Mouse (Mus musculus) liver, embryonic 14.5 days (tissue): ENCODE results near the gene Il34. TPM values are rescaled to one million over a fixed set of nuclear protein-coding genes. Genes with fewer than 3 reads are reported as not detected.

ENCODE experiments used
- ATAC-seq: fragments of 200-750 bp; cut with Nextera tagmentation; 2 replicates; pipeline ENCODE4 v1.8.0; 2017; ENCODE audit warnings: moderate number of reproducible peaks, mild to moderate bottlenecking, moderate library complexity; ENCODE audit not compliant: insufficient read depth
- DNase-seq, 3 experiments: peaks; one replicate each; pipeline ENCODE4 v3.0.0-alpha.2; 2012 to 2013; ENCODE audit warnings: low read depth in 3 of 3, low spot score in 3 of 3
- H3K27ac ChIP-seq: fragments of 300-500 bp; sonication (generic); 2 replicates; pipeline ENCODE4 v1.5.1; 2014; ENCODE audit warnings: moderate library complexity, mild to moderate bottlenecking, control low read depth, inconsistent platforms
- H3K27me3 ChIP-seq: fragments of 300-500 bp; sonication (generic); 2 replicates; pipeline ENCODE4 v1.6.1; 2014; ENCODE audit warnings: mild to moderate bottlenecking, low read length, moderate library complexity; ENCODE audit not compliant: control insufficient read depth, insufficient read depth
- H3K36me3 ChIP-seq: fragments of 300-500 bp; sonication (generic); replicated peaks from 2 replicates; pipeline ENCODE4 v1.6.1; 2014; ENCODE audit warnings: low read depth; ENCODE audit not compliant: control insufficient read depth, insufficient read depth
- H3K4me1 ChIP-seq, 2 experiments: fragments of 200-500 bp in 1 of 2; fragments of 300-500 bp in 1 of 2; sonication (generic) in 1 of 2; replicated peaks; 2 replicates each; pipeline ENCODE4 v1.6.1; 2012 to 2014; ENCODE audit warnings: antibody characterized with exemption in 1 of 2, inconsistent platforms in 1 of 2, low read length in 1 of 2; ENCODE audit not compliant: control insufficient read depth in 2 of 2, insufficient read depth in 2 of 2
- H3K4me2 ChIP-seq: fragments of 300-500 bp; sonication (generic); 2 replicates; pipeline ENCODE4 v1.6.1; 2014; ENCODE audit warnings: low read depth, mild to moderate bottlenecking, control low read depth, moderate library complexity
- H3K4me3 ChIP-seq, 2 experiments: fragments of 200-500 bp in 1 of 2; fragments of 300-500 bp in 1 of 2; sonication (generic) in 1 of 2; 2 replicates each; pipeline ENCODE4 v1.5.1; 2012 to 2014; ENCODE audit warnings: low read depth in 2 of 2, low read length in 2 of 2, mild to moderate bottlenecking in 2 of 2, control low read depth in 1 of 2, inconsistent platforms in 1 of 2, moderate library complexity in 1 of 2; ENCODE audit not compliant: insufficient read depth in 1 of 2
- H3K9ac ChIP-seq: fragments of 300-500 bp; sonication (generic); replicated peaks from 2 replicates; pipeline ENCODE4 v1.6.1; 2014; ENCODE audit warnings: mild to moderate bottlenecking, control low read depth, moderate library complexity
- H3K9me3 ChIP-seq: fragments of 300-500 bp; sonication (generic); 2 replicates; pipeline ENCODE4 v1.6.1; 2016; ENCODE audit warnings: low read length, mixed read lengths; ENCODE audit not compliant: control insufficient read depth
- CTCF ChIP-seq: IDR thresholded peaks from 2 replicates; pipeline ENCODE4 v1.5.1; 2016; ENCODE audit warnings: antibody characterized with exemption, low read depth, control low read depth
- EP300 ChIP-seq: IDR thresholded peaks from 2 replicates; pipeline ENCODE4 v1.6.1; 2016; ENCODE audit warnings: antibody characterized with exemption, low read depth
- WGBS: fragments of 180-500 bp; shearing (Covaris S2); extraction: QIAGEN DNeasy Blood & Tissue Kit; methylation state at CpG from one replicate; pipeline ENCODE4 v1.1.7; 2014; ENCODE audit not compliant: insufficient replicate concordance; 5-methylcytosine and 5-hydroxymethylcytosine counted together
- polyA plus RNA-seq, 2 experiments: library from polyadenylated mRNA; depleted of rRNA in 1 of 2; stranded (reverse) in 1 of 2; unstranded in 1 of 2; fragments of >200 nt; fragmentation: Nextera tagmentation in 1 of 2; extraction: Ambion mirVana in 1 of 2; gene quantifications; 2 replicates each; pipeline versions ENCODE4 v1.2.1 to v1.2.3; 2012 to 2014

Gene Il34
- polyA plus RNA-seq, 2 experiments, result not detected

DNA sequence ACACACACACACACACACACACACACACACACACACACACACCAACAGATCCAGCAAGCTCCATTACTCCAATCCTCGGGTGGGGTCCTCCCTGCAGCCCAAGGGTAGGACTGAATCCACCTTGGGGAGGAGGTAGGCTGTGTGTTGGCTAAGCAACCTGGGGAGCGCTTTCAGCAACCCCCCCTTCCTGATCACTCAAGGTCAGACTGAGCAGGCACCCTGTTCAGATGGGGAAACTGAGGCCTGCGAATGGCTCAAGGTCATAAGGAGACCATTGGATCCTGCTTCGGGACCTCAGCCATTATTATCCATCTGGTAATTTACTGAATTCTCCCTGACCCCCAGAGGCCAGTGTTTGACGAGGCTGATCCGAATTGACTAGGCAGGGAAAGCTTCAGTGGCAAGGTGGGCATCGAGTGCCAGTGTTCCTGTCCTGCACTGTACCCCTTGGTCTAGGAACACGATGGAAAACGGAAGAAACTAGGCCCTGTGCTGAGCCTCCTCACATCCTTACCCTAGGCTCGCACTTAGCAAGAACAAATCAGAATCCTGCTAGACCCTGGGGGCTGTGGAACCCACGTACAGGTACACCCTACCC, 83.2 kb downstream of the Il34 start:
- ATAC-seq, result no peak
- 53% methylated on average over 11 of the region's 11 CpGs for WGBS
- no peak overlapping the region for H3K27ac ChIP-seq
- H3K9ac ChIP-seq, result no peak overlapping the region
- no peak for TF ChIP-seq EP300
- no peak for TF ChIP-seq CTCF
- peaks cover 0 to 6% of the 10 kb centered on the region in 2 experiments; a peak in 2 of 4 replicates for H3K4me1 ChIP-seq
- H3K4me2 ChIP-seq, result peak overlapping the region; percentile 58
- H3K9me3 ChIP-seq, result no peaks in the 10 kb centered on the region
- peak overlapping the region in 1 of 2 experiments; percentile 58; a peak in 2 of 4 replicates for H3K4me3 ChIP-seq
- peaks cover 28% of the 10 kb centered on the region for H3K27me3 ChIP-seq
- DNase-seq, result no peak
- H3K36me3 ChIP-seq, result no peaks in the 10 kb centered on the region

DNA sequence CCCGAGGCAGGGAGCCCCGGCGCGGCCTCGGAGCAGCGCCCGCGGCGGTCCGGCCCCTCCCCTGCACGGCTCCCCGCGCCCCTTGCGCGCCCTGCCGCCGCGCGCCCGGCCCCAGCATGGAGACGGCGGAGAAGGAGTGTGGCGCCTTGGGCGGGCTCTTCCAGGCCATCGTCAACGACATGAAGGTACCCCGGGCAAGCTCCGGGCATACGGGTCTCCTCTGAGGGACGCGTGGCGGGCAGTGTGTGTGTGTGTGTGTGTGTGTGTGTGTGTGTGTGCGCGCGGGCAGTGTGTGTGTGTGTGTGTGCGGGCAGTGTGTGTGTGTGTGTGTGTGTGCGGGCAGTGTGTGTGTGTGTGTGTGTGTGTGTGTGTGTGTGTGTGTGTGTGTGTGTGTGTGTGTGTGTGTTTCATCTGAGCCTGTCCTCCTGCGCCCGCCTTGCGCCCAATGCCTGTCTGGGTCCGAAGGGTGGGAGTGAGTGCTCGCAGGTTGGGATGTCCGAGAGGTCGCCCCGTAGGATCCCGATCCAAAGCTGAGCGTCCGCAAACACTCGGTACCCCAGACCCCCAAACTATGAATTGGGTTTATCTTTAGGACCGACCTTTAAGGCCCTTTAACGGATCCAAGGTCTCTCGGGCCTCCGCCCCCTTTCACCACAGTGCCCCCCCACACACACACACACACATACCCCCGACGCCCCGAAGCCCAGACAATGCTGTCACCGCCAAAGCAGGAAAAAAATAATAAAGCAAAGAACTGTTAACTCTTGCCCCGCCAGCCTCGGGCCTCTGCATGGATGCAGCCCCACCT, 83.9 kb downstream of the Il34 start:
- no peaks in the 10 kb centered on the region for H3K9me3 ChIP-seq
- H3K27ac ChIP-seq, result no peak overlapping the region
- WGBS, result 2% methylated on average over 58 of the region's 59 CpGs
- ATAC-seq (peak; percentile 23; the same call in 1 of the 2 replicates), DNase-seq (no peak)
- H3K36me3 ChIP-seq, result no peaks in the 10 kb centered on the region
- H3K4me2 ChIP-seq, result peak overlapping the region; percentile 58
- peaks cover 28% of the 10 kb centered on the region for H3K27me3 ChIP-seq
- peak overlapping the region; percentile 55 to 58 for H3K4me3 ChIP-seq
- no peak for TF ChIP-seq CTCF
- TF ChIP-seq EP300, result no peak
- peaks cover 0 to 6% of the 10 kb centered on the region in 2 experiments; a peak in 2 of 4 replicates for H3K4me1 ChIP-seq
- no peak overlapping the region for H3K9ac ChIP-seq

GRCm38 (mm10) chr8:110720685-110721598, 84.8 kb downstream of the Il34 start, which contains the start of gene Mtss1l:
Mtss1l (plus strand) TSS chr8:110721476.
- no peak within 1 kb of the TSS for H3K9ac ChIP-seq
- peak within 1 kb of the TSS; percentile 55 to 58 for H3K4me3 ChIP-seq
- H3K4me2 ChIP-seq, result peak within 1 kb of the TSS; percentile 58
- DNase-seq (no peak), ATAC-seq (peak; percentile 46)
- no peaks in the 10 kb centered on the region for H3K36me3 ChIP-seq
- peaks cover 28% of the 10 kb centered on the region for H3K27me3 ChIP-seq
- 6% methylated on average over 74 of the region's 75 CpGs for WGBS
- no peaks in the 10 kb centered on the region for H3K9me3 ChIP-seq
- H3K4me1 ChIP-seq, result peaks cover 0 to 6% of the 10 kb centered on the region in 2 experiments; a peak in 2 of 4 replicates
- TF ChIP-seq CTCF (no peak), EP300 (no peak)
- H3K27ac ChIP-seq, result no peak within 1 kb of the TSS

DNA sequence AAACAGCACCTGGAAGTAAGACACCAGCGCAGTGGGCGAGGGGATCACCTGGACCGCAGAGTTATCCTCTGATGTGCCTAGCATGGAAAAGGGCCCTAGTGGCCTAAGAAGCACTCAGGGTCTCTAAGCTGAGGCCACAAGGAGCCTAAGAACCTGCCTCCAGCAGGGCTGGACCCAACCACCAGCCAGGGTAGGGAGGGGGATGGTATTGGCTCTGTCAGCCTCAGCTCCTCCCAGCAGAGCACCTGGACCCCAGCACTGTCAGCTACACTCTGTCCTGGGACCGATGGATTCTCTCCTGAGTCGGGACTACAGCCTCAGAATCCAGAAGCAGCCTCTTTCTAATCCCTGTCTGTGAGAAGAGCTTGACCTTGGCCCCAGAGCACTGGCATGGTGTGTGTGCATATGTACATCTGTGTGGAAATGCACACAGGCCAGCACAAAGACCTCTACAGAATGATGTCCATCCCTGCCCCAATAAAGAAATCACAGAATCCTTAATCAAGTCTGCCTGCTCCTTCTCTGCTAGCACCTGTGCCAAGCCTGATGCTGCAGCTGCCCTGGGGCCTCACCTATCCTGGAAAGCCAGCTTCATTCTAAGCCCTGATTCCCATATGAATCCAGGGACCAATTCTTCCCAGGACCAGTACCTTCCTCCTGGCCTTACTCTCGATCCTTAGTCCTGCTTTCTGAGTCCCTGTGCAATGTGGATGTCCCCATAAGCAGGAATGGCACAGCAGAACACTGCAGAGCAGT, 85.6 kb downstream of the Il34 start:
- H3K4me2 ChIP-seq, result no peak overlapping the region
- TF ChIP-seq CTCF (no peak), EP300 (no peak)
- WGBS, result 55% methylated on average over 6 of the region's 6 CpGs
- ATAC-seq (no peak), DNase-seq (no peak)
- H3K4me3 ChIP-seq, result no peak overlapping the region
- H3K9ac ChIP-seq, result no peak overlapping the region
- no peaks in the 10 kb centered on the region for H3K36me3 ChIP-seq
- peaks cover 28% of the 10 kb centered on the region for H3K27me3 ChIP-seq
- peaks cover 0 to 6% of the 10 kb centered on the region in 2 experiments; a peak in 2 of 4 replicates for H3K4me1 ChIP-seq
- H3K27ac ChIP-seq, result no peak overlapping the region
- H3K9me3 ChIP-seq, result no peaks in the 10 kb centered on the region
